Mouse (Mus musculus): Measurements from ENCODE around the gene Apol8.
"Not testable (repeated sequence)": the region's sequence is repeated elsewhere in the genome, so short reads cannot be mapped to it uniquely, and the experiment has no call there.

DNA sequence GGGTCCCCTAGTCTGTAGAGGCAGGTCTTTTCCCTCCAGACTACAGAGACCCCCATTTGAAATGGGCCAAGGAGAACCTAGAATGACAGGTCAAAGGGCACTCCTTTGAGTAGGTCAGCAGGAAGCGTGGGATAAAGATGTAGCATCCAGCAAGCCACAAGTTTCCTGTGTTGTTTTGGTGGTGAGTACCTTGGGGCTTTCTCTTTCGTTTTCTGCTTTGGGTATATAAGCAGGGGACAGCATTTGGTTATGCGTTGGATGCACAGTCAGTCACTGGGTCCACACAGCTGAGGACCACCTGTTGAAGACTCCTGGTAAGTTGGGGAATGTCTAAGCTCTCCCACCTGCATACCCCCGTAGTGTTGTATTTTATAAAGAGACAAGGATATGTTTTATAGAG is 58.1 kb downstream of the Apol8 start, which contains the start of gene Apol7e:
- not testable (repeated sequence) for TF ChIP-seq CTCF (IDR thresholded peaks at IDR 0.05; ENCODE audit: borderline replicate concordance, control insufficient read depth, extremely low read depth, insufficient read depth, low read length, poor library complexity); POLR2A (IDR thresholded peaks at IDR 0.05; ENCODE audit: control insufficient read depth, extremely low read depth, insufficient read depth, low read length, poor library complexity)

Measured in thymus, adult 2 months (tissue).